Mouse (Mus musculus) liver, postnatal 0 days (tissue): ENCODE results near the gene Bcl7a.

Experiments used
- CTCF ChIP-seq: sonication (generic); IDR thresholded peaks from 2 replicates; pipeline ENCODE4 v1.5.1; 2016; ENCODE audit warnings: antibody characterized with exemption, low read depth
- EP300 ChIP-seq: IDR thresholded peaks from 2 replicates; pipeline ENCODE4 v1.6.1; 2016; ENCODE audit warnings: antibody characterized with exemption, low read depth, mild to moderate bottlenecking

GRCm38 (mm10) chr5:123313851-123314380 is 29.7 kb upstream of the Bcl7a start:
- no peak for TF ChIP-seq CTCF
- no peak for TF ChIP-seq EP300
